Mouse (Mus musculus) neural tube, embryonic 10.5 days (tissue): ENCODE results near the gene Anapc2.

Experiments used
- DNase-seq: peaks from one replicate; pipeline ENCODE4 v3.0.0-alpha.2; 2017; ENCODE audit warnings: low spot score; ENCODE audit errors: extremely low spot score

Gene Anapc2

DNA sequence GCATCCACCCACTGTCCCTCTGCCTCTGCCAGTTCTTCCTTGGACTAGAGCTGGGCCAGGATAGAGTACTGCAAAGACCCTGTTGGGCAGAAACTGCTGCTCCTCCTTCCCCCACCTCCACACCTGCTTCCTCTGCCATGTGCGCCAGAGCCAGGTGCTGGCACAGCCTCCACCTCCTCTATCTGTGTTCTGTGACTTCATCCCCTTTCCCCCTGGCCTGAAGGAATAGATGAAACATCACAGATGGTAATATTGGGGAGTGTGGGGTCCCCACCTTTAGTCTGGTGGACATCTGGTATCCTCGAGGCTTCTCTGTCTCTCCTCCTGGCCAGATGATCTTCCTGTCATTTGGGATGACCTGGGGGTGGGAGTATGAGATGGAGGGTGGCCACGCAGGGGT, 31.2 kb downstream of the Anapc2 start:
- DNase-seq = no peak

DNA sequence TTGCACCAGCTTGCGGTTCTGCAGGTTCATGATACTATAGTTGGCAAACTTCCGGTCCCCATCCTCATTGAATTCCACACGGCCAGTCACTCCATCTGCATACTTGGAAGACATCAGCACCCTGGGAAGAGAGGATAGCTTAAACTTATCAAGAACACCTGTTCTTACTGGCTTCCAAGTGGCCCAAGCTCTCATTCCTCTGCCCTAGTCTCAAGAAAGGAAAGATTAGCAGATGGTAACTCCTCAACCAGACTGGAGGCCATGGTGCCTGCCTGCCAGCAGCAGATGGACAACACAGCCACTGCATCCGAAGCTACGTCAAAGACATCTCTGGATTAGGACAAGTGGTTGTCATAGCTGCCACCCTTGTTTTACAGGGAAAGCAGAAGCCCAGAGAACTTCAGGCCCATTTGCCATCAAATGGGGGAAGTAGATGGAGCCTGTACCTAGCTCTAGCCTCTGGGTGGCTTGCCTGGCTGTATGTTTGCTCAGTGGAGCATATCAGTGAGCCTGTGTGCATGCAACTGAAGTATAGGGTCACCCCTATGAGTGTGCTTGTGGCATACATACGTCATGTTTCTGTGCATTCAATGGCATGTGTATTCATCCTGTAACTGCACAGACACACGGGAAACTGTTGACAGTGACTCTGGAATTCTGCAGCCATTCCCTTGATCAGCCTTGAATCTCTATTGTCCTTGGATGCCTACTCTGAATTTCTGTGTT, 31.8 kb downstream of the Anapc2 start:
- DNase-seq = no peak

DNA sequence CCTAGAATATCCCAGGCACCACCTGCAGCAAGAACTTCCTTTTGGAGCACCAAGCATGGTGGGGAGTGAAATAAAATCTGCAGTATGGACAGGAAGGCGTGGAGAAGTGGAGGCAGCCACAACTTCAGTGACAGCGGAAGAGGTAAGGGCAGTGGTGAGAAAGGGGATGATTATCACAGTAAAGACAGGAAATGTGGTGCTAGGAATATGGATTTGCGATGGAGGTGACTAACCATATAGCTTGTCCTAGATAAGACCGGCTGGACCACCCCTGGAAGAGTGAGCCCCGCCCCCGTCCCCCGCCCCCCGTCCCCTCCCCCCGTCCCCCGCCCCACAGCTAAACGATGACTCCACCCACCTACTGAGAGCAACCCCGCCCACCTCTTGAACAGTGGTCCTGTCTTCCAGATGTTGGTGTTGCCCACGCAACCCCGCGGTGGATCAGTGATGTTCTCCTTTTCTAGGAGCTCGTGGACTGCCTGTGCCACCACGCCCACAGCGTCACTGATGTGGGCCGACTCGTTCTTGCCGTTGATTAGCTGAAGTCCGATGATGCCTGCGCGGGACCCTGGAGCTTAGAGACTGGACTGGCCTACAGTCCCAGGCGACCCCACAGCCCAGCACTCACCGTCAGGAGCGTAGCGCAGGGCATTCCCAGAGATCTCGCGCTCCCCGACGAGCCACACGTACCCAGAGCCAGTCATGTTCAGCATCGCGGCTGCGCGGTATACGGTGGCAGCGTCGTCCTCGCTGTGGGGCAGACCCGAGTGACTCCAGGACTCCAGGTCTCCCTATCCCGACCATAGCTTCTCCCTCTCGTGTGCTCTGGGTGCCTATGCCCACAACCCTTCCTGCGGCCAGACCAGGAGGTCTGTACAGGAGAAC, 32.6 kb downstream of the Anapc2 start:
- DNase-seq = peak; percentile 63

DNA sequence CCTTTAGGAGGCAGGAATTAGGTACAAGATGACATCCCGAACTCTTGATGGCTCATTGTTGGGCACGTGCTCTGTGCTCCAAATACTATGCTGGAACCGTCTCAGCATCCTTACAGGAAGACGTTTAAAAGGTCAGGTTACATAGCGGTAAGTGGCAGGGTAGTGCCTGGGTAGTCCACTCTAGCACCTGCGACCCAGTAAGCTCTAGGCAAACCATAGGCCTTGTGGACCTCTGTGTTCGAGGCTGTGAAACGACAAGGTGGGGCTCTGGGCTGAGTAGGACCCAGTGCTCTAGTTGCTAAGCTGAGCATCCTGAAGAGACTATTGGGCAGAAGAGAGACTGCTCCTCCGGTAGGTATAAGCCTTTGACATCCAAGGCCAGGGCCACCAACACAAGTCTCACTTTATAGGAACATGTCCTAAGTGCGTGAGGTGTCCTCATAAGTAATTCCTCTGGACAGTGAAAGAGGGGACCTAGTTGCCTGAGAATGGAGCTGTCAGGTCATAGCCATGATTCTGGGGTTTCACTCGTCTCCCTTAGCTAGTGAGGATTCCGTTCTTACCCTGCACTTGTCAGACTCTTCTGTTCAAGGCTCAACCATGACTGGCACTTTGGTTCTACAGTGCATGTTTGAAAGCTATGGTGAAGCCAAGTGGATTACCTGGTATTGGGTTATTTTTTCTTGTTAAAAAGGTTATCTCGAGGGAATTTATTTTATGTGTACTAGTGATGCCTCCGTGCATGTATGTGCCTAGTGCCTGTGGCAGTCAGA, 33.5 kb downstream of the Anapc2 start:
- DNase-seq = no peak

DNA sequence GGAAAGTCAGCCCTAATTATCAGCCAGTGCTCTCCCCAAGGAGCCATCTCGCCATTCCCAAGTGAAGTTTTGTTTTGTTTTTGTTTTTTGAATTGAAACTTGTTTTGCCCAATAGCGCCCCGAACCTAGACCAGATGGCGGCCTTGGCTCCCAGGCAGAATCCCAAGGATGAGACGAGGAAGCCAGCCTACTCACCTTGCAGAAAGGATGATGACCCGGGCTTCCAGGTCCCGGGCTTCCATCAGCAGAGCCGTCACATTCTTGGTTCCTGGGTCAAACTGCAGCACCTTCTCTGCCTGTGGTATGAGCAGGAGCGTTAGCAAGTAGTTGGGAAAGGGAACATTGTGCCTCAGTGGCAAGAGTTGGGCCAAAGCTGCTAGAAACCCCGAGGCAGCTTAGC, 37.9 kb downstream of the Anapc2 start:
- no peak for DNase-seq

DNA sequence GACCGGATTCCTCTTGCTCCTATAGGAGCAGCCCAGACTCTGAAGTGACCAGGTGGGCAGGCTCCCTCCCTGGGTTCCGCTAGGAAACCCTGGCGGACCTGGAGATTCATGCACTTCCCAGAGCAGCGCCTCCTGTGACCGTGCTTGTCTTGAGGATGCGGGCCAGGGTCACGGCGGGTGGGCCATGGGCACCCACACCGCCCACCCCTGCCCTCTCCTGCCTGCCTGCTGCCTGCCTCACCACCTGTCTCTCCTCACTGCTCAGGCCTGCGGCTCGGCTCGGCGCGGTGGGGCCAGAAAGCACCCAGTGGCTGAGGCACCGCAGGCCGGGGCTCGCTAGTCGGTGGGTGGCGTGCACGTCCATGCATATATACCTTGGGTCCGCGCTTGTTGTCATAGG, 38.7 kb downstream of the Anapc2 start:
- DNase-seq = no peak

DNA sequence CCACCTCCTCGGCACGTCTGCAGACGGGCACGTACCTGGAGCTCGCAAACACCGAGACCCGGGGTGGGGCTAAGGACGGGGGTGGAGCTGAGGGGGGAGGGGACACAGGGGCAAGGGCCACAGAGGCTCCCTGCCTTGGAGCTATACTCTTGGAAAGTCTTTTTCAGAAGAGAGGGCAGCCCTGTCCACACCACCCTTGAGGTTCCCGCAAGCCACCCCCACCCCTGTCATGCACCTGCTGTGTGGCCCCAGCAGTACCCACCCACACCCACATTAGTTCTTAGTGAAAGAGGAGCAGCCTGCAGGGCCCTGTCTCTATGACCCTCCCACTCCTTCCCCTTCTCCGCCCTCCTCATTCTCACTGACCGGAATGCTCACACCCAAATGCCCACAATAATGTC, 39.2 kb downstream of the Anapc2 start:
- DNase-seq = no peak

DNA sequence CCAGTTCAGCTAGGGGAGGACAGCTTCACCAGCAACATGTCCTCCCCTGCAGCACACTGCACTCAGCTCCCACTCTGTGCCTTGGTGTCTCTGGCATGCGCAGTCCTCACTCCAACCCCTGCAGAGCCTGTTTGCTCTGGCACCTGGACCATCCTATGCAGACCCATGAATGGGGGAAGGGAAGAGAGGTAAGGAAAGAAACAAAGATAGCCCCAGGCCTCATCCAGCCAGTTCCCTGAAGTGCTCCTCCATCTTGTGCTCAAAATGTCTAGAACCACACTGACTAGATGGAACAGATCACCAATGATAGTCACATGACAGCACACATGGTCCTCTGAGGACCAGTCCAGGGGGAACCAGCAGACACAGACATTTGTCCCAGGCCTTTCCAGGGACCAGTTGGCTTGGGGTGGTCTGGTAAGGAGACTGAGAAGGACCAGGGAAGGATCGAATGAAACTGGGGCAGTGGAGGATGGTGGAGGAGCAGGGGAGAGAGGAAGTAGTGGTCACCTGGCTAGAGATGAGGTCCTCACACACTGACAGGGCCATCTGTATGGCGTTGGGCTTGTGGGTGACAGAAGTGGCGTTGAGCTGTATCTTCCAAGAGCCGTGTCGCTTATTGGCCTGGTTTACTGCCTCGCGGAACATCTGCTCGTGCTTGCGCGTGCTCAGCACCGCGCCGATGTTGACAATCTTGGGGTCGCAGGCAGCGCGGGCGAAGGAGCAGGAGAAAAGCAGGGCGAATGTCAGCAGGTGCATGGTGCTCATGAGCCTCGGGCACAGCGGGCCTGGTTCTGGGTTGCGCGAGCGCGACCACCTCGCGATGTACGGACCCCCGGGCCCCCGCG, 46.1 kb downstream of the Anapc2 start:
- DNase-seq = no peak

DNA sequence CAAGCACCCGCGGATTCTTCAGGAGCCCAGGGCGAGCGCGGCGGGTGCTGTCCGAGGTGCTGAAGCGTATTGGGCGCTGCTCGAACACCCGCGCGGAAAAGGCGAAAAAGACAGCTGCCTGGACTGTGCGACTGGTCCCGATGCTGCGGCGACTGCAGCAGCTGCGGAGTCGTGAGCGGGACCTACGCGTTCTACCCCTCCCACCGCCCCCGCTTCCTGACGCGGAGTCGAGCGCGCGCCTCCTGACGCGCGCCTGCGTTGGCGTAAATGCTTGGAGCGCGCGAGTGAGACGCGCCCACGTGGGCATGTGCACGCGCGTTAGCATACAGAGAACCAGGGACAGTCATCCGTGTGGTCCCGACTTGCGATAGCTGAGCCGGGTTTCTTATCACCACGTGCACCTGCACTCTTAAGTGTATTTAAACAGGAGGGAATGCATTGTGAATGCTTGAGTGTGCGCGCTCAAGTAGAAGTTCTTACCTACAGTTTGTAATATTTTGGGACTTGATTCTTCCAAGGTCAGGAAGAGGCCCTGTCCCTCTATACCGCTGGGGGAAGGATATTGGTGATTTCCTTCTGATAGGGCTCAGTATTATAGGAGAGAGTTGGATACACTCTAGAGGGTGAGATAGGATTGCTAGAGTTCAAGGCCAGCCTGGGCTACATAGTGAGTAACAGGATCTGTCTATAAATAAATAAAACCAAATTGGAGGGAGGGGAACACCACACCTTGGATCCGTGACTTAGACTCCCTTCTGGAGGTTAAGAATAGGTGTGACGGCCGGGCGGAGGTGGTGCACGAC, 46.9 kb downstream of the Anapc2 start, which contains the start of gene Grin1:
Grin1 (minus strand) TSS at position 217 of the 803 bp plus-strand sequence.
- DNase-seq = peak; percentile 71

DNA sequence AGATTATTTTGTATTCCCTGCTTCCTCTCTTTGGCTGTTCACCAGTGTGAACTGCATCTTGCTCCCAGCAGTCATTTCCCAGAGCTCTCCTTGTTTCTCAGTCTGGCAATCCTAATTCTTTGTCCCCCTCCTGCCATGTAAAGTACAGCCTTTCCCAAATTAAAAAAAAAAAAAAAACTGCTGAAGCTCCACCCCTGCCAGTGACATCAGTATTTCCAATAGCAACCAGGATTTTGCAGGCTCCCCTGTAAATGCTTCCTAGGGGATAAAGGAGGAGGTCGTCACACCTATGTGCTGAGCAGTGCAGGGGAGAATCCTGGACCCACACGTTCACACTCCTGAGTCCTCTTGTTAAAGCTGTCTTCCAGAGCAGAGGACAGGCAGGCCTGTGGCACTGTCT, 47.8 kb downstream of the Anapc2 start:
- no peak for DNase-seq

DNA sequence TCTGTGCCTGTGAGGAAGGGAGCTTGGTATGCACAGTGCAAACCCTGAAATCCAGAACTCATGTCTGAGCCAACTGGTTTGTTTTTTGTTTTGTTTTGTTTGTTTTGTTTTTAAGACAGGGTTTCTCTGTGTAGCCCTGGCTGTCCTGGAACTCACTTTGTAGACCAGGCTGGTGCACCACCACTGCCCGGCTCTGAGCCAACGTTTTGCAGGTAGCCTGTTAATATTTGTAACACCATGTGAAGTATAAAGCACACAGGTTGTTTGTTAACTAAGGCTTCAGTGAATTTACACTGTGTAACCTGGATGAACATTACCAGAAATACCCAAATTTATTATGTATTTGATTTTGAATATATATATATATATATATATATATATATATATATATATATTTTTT, 53.8 kb downstream of the Anapc2 start:
- no peak for DNase-seq

DNA sequence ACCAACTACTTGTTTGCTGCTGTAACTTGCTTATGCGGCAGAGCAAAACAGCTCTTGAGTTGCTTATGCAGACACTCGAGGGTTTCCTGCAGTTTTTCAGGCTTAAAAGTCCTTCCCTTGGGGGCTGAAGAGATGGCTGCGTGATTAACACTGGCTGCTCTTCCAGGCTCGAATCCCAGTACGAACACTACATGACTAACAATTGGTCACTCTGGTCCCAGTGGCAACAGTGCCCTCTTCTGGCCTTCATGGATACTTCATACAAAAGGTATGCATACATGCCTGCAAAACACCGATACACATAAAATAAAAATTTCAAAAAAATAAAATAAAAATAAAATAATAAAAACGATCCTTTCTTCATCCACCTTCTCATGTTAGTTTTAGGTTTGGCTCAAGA, 56.2 kb downstream of the Anapc2 start:
- DNase-seq = peak; percentile 30

DNA sequence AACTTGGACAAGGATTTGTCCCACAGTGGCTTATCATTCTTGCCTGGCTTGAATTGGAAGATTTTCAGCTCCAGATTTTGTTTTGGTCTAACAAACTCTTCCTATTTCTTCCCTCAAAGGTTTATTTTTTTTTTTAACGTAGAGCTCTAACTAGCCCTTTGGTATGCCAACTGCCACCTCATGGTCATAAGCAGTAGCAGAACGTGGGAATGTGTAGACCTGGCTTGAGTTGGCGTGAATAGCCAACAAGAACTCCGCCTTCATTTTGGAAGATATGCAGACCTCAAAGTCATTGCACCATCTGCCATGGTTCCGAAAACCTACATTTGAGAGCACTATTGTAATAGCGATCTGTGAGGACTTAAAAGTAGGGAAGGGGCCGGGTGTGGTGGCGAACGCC, 59.2 kb downstream of the Anapc2 start:
- DNase-seq = no peak

DNA sequence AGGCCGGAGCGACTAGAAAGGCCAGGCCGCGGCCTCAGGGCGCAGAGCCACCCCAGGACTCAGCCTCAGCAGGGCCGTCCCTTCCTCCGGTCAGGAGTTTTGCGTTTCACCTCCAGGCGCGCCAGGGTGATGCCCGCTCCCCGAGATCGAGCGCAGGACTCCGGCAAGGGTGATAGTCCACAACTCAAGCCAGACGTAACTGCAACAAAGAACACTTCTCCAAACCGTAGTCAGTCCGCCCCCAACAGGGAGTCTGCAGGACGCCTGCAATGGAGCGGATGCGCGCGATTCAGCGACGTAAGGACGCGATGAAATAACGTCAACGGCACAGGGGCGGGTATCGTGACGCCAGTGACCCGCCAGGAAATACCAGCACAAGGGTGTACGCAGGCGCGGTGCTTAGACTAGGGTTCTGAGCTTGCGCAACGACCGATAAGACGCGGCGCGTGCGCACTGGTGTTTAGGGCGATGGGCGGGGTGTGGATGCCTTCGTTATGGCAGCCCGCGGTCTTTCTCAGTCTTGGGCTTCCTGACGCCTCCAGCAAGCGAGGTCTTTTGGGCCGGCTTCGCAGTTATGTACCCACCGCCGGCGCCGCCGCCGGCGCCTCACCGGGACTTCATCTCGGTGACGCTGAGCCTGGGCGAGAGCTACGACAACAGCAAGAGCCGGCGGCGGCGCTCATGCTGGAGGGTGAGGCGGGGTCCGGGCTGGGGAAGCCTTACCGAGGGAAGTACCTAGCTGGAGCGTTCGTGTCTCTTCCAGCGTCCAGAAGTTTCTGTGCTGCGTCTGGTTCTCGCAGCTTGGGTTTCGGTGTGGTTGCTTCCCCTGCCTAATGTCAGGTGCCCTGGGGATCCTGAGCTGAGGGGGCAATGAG, 60.2 kb downstream of the Anapc2 start, which contains the start of gene Man1b1:
Man1b1 (plus strand) TSS at position 53 of the 875 bp plus-strand sequence.
- DNase-seq = peak; percentile 99

DNA sequence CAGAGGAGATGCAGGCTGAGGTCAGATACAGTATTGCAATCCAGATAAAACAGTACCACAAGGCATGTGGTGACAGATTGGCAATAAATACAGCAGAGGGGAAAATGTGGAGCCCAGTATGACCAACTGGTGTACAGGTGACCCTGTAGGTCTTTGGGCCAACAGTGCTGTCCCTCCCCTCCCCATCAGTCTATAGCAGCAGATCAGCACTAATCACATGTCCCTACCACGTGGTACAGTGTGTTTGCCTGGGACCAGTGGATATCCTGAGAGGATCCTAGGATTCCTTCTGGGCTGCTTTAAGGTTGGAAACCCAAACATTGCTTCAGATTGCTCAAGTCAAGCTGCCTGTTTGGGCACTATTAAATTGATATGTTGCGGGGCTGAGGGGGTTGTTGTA, 61.3 kb downstream of the Anapc2 start:
- DNase-seq = no peak
